Mouse (Mus musculus): Measurements from ENCODE around the gene Fbxw11.
"Not testable (repeated sequence)": the region's sequence is repeated elsewhere in the genome, so short reads cannot be mapped to it uniquely, and the experiment has no call there.

Fbxw11 gene

GRCm38 (mm10) chr11:32642249-32642876 is at the start of gene Fbxw11:
TSS of gene Fbxw11 (plus strand) at chr11:32642724.
- DNase-seq, result peak; percentile 96

DNA sequence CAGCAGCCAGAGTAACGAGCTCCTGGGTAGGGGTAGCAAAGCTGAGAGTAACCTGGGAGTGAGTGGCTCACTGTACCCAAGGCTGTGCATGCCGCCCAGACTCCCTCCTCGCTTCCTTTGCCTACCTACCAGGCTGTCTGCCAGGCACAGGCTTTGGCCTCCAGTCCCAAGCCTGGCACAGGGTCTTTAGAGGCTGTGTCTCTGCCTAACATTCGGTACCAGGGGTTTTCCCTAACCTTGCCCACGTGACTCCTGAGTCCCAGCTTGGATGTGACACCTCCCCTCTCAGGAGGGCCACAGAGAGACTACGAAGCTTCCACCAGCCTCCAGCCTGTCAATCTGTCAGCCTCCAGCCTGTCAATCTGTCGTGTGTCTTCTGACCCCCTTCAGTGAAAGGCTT is 49.4 kb upstream of the Fbxw11 start:
- no peak for DNase-seq

DNA sequence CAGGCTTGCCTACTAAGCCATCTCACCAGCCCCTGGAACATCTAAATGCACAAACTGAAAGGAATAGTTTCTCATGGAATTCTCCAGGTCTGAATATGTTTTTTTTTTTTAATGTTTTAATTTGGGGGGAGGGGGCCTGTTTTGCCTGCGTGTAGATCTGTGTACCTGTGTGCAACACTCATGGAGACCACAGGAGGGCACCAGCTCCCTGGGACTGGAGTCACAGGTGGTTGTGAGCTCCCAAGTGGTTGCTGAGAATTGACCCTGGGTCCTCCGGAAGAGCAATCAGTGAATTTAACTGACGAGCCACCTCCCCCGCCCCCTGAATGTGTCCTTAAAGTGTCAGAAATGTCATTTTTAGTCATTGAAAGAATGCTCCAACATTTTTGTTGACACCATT is 48.4 kb upstream of the Fbxw11 start:
- DNase-seq, result no peak

DNA sequence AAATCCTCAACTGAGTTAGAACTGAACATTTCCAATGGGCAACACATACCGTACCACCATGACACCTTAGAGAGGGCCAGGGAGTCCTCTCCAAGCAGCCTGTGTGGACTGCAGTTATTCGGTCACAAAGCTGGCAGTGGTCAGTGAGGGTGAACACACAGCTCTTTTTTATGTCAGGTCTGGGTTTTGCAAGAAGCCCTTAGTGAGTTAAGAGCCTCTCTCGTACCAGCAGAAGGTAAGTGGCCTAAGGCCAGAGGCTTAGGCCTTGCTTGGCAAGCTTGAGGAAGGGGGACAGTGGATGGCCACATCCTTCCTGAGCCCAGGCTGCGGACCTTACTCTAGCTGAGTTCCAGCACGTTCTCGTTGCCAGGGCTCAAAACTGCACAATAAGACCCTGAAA is 42.2 kb upstream of the Fbxw11 start:
- no peak for DNase-seq

DNA sequence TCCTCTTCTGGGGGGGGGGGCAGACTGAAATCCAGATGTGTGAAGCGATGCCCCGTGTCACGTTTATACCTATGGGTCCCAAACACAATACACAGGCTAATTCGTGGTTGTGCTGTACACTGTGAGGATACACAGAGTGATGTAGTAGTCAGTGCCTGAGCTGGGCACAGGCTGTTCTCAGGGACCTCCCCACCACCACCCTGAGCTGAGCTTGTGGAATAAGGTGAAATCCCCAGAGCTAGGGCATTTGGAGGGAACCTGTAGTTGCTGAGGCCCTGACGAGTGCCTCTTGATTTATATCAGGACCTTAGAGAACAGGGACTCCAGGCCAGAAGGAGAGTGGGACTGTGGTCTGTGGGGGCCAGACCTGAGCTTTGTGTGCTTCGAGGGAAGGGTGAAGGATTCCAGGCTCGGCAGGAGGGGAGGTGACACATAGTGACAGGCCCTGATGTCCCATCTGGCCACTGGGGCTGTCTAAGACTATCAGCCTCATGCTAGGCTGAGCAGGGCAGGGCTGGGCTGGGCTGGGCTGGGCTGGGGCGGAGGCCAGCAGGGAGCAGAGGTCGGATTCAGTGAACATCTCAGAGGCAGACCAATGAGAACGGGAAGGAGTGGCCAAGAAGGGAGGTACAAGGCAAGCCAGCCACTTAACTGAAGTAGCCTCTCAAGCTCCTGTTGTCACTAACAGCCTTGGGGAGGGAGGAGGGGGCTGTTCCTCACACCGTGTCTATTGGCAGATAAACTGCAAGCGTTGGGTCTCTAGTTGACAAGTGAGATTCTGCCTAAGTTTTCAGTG is 40.8 kb upstream of the Fbxw11 start:
- DNase-seq, result peak; percentile 55

DNA sequence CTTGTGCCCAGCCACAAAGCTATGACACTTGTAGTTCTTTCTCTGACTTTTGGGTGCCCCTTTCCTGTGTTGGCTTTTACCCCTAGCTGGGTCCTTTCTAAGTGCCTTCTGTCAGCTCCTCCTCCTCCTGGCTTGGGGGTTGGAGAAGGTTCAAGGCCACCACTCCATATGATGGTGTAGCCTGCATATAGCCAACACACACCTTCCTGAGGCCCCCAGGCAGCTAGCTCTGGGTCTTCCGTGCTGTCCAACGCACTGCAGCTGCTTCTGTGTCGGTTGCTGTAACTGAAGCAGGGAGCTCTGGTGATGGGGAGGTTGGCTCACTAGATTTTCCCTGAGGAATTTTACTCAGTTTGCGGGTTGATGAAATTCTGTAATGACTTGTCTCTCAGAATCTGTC is 37.9 kb upstream of the Fbxw11 start:
- DNase-seq, result no peak

GRCm38 (mm10) chr11:32605131-32605860 is 37.2 kb upstream of the Fbxw11 start:
- DNase-seq, result peak; percentile 69

- DNase-seq, result no peak
Measured at GRCm38 (mm10) chr11:32605907-32606306, 36.6 kb upstream of the Fbxw11 start.

GRCm38 (mm10) chr11:32607319-32607718 is 35.2 kb upstream of the Fbxw11 start:
- peak; percentile 59 for DNase-seq

DNA sequence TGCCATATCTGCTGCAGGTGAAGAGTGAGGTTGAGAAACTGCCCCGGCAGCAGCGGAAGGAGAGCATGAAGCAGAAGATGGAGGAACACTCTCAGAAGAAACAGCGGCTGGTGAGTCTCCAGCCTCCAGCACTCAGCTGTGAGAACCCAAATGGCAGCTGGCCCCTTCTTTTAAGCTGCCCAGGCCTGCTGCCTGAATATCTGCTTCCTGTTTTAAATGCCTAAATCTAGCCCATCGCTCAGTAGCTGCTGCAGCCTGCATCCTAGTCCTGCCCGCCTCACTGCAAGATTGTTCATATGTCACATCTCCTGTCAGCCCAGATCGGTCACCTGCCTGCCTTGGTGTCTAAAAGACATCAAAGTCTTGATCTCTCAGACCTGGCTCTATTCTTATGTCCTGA is 31.9 kb upstream of the Fbxw11 start:
- no peak for DNase-seq

GRCm38 (mm10) chr11:32612304-32612703 is 30.2 kb upstream of the Fbxw11 start:
- DNase-seq, result no peak

DNA sequence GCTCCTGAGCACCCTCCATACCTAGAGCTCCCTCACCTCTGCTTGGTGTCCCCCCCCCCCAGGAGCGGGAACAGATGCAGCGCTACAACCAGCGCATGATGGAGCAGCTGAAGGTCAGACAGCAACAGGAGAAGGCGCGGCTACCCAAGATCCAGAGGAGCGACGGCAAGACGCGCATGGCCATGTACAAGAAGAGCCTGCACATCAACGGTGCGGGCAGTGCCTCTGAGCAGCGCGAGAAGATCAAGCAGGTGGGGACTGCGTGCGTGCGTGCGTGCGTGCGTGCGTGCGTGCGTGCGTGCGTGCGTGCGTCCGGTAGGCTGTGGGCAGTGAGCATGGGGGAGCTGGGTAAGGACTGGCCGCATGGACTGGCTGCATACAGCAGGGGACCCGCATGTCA is 28.1 kb upstream of the Fbxw11 start:
- no peak for DNase-seq

DNA sequence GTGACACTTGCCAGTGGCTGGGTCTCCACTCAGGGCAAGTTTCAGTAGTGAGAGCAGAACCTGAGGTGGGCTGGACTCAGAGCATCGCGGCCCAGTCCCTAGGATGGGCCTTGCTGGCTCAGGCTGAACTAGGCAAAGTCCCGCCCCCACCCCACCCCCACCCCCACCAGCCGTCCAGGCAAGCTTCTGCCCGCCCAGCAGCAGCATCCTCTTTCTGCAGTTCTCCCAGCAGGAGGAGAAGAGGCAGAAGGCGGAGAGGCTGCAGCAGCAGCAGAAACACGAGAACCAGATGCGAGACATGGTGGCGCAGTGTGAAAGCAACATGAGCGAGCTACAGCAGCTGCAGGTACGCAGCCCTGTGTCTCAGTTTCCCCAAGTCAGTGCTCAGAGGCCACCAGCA is 27.0 kb upstream of the Fbxw11 start:
- no peak for DNase-seq

DNA sequence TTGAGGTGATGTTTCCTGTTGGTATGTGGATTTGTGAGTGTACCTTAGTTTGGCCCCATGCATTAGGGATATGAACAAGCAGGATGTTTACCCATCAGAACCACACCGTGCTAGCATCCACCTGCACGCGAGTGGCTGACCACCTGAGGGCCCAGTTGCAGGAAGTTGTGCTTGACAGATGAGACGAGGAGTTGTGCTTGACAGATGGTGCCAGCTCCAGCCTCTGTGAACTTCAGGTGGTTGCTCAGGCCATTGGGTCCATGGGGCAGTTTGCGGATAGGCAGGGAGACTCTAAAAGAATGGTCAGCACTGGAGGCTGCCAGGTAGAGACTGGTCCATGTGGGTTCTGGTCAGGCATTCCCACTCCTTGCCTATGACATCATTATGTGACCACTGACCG is 26.4 kb upstream of the Fbxw11 start:
- DNase-seq, result no peak

GRCm38 (mm10) chr11:32618036-32618435 is 24.5 kb upstream of the Fbxw11 start:
- peak; percentile 63 for DNase-seq

- not testable (repeated sequence) for DNase-seq
Measured at GRCm38 (mm10) chr11:32618641-32619040, 23.9 kb upstream of the Fbxw11 start.

GRCm38 (mm10) chr11:32619257-32619816 is 23.2 kb upstream of the Fbxw11 start:
- DNase-seq, result peak; percentile 71

- no peak for DNase-seq
Measured at GRCm38 (mm10) chr11:32619866-32620456, 22.6 kb upstream of the Fbxw11 start.

GRCm38 (mm10) chr11:32621831-32622478 is 20.6 kb upstream of the Fbxw11 start:
- no peak for DNase-seq

GRCm38 (mm10) chr11:32622479-32623190 is 19.9 kb upstream of the Fbxw11 start:
- no peak for DNase-seq

GRCm38 (mm10) chr11:32623236-32623635 is 19.3 kb upstream of the Fbxw11 start:
- peak; percentile 87 for DNase-seq

GRCm38 (mm10) chr11:32623912-32624311 is 18.6 kb upstream of the Fbxw11 start:
- no peak for DNase-seq

Data from kidney, adult 9 months (tissue).